Mouse (Mus musculus): ENCODE measurements around the gene Gm21190. TPM values are rescaled to one million over a fixed set of nuclear protein-coding genes. Genes with fewer than 3 reads are reported as not detected.
"Not testable (repeated sequence)": the region's sequence is repeated elsewhere in the genome, so short reads cannot be mapped to it uniquely, and the experiment has no call there.

Gene Gm21190
- total RNA-seq (2021): not detected
- long read RNA-seq, experiment 1: 0 reads
- long read RNA-seq, experiment 2: 0 reads

- intact Hi-C loops (cut with DNase I; ENCODE audit: low total_unique reads); DNase-seq: not testable (repeated sequence)
Observed at GRCm38 (mm10) chr5:15529122-15529521, at the start of gene Gm21190. TSS of gene Gm21190 (minus strand) at chr5:15529222.

GRCm38 (mm10) chr5:15577033-15577432 lies 48.0 kb upstream of the Gm21190 start, which contains the start of gene Gm21083:
TSS of gene Gm21083 (plus strand) at chr5:15577333.
- intact Hi-C loops (cut with DNase I; ENCODE audit: low total_unique reads); DNase-seq: not testable (repeated sequence)

GRCm38 (mm10) chr5:15573735-15574134 lies 44.7 kb upstream of the Gm21190 start:
- DNase-seq; intact Hi-C loops (cut with DNase I; ENCODE audit: low total_unique reads): not testable (repeated sequence)

- intact Hi-C loops (cut with DNase I; ENCODE audit: low total_unique reads): not testable (repeated sequence)
Observed at GRCm38 (mm10) chr5:15561425-15562264, 32.6 kb upstream of the Gm21190 start.

GRCm38 (mm10) chr5:15558654-15559053 lies 29.6 kb upstream of the Gm21190 start:
- DNase-seq; intact Hi-C loops (cut with DNase I; ENCODE audit: low total_unique reads): not testable (repeated sequence)

More at GRCm38 (mm10) chr5:15561425-15562264, 32.6 kb upstream of the Gm21190 start:
- DNase-seq: not testable (repeated sequence)

- DNase-seq: peak; percentile 4
- intact Hi-C loops (cut with DNase I; ENCODE audit: low total_unique reads): not testable (repeated sequence)
Observed at GRCm38 (mm10) chr5:15549606-15550005, 20.6 kb upstream of the Gm21190 start.

- DNase-seq; intact Hi-C loops (cut with DNase I; ENCODE audit: low total_unique reads): not testable (repeated sequence)
Observed at GRCm38 (mm10) chr5:15549134-15549533, 20.1 kb upstream of the Gm21190 start.

GRCm38 (mm10) chr5:15548642-15549041 lies 19.6 kb upstream of the Gm21190 start:
- intact Hi-C loops (cut with DNase I; ENCODE audit: low total_unique reads); DNase-seq: not testable (repeated sequence)

- DNase-seq: peak; percentile 5
- intact Hi-C loops (cut with DNase I; ENCODE audit: low total_unique reads): not testable (repeated sequence)
Observed at GRCm38 (mm10) chr5:15522470-15522869, 6.6 kb downstream of the Gm21190 start.

- not testable (repeated sequence) for DNase-seq
Observed at GRCm38 (mm10) chr5:15522028-15522427, 7.0 kb downstream of the Gm21190 start.

GRCm38 (mm10) chr5:15520418-15520817 lies 8.6 kb downstream of the Gm21190 start:
- not testable (repeated sequence) for DNase-seq

More at GRCm38 (mm10) chr5:15522028-15522427, 7.0 kb downstream of the Gm21190 start:
- intact Hi-C loops (cut with DNase I; ENCODE audit: low total_unique reads): not testable (repeated sequence)

GRCm38 (mm10) chr5:15517150-15517549 lies 11.9 kb downstream of the Gm21190 start:
- intact Hi-C loops (cut with DNase I; ENCODE audit: low total_unique reads); DNase-seq: not testable (repeated sequence)

More at GRCm38 (mm10) chr5:15520418-15520817, 8.6 kb downstream of the Gm21190 start:
- intact Hi-C loops (cut with DNase I; ENCODE audit: low total_unique reads): not testable (repeated sequence)

GRCm38 (mm10) chr5:15512236-15512635 lies 16.8 kb downstream of the Gm21190 start:
- intact Hi-C loops (cut with DNase I; ENCODE audit: low total_unique reads): not testable (repeated sequence)

GRCm38 (mm10) chr5:15509911-15510310 lies 19.1 kb downstream of the Gm21190 start:
- DNase-seq; intact Hi-C loops (cut with DNase I; ENCODE audit: low total_unique reads): not testable (repeated sequence)

More at GRCm38 (mm10) chr5:15512236-15512635, 16.8 kb downstream of the Gm21190 start:
- DNase-seq: not testable (repeated sequence)

GRCm38 (mm10) chr5:15508460-15509451 lies 20.3 kb downstream of the Gm21190 start:
- intact Hi-C loops (cut with DNase I; ENCODE audit: low total_unique reads); DNase-seq: not testable (repeated sequence)

- intact Hi-C loops (cut with DNase I; ENCODE audit: low total_unique reads); DNase-seq: not testable (repeated sequence)
Observed at GRCm38 (mm10) chr5:15507757-15508459, 21.1 kb downstream of the Gm21190 start.

GRCm38 (mm10) chr5:15507309-15507619 lies 21.8 kb downstream of the Gm21190 start:
- DNase-seq: no peak
- intact Hi-C loops (cut with DNase I; ENCODE audit: low total_unique reads): no loop called here

GRCm38 (mm10) chr5:15506575-15507308 lies 22.3 kb downstream of the Gm21190 start:
- peak; percentile 29 for DNase-seq

More at GRCm38 (mm10) chr5:15506575-15507308, 22.3 kb downstream of the Gm21190 start:
- intact Hi-C loops (cut with DNase I; ENCODE audit: low total_unique reads): no loop called here
